Mouse (Mus musculus): Measurements from ENCODE around the gene Ptprh. TPM values are rescaled to one million over a fixed set of nuclear protein-coding genes. Genes with fewer than 3 reads are reported as not detected.
"Not testable (repeated sequence)": the region's sequence is repeated elsewhere in the genome, so short reads cannot be mapped to it uniquely, and the experiment has no call there.

The Ptprh gene
- polyA plus RNA-seq, 1 experiment from 2014 or later: not detected

- Histone ChIP-seq H3K9me3 (ENCODE audit: low read depth, low read length) (no peaks in the 10 kb centered on the region), H3K4me3 (ENCODE audit: low read depth, low read length) (peak overlapping the region; percentile 30), H3K4me2 (peak overlapping the region; percentile 69), H3K27ac (ENCODE audit: low read depth) (peak overlapping the region; percentile 61; the same call in 1 of the 2 replicates), H3K36me3 (ENCODE audit: insufficient read depth) (no peaks in the 10 kb centered on the region), H3K9ac (peak overlapping the region; percentile 52), H3K4me1 (ENCODE audit: insufficient read depth) (no peaks in the 10 kb centered on the region), H3K27me3 (ENCODE audit: insufficient read depth, low read length) (peaks cover 10% of the 10 kb centered on the region)
- WGBS: 21% methylated on average over 40 of the region's 40 CpGs
- peak; percentile 82 for TF ChIP-seq CTCF (IDR thresholded peaks at IDR 0.05; ENCODE audit: low read depth)
- DNase-seq: peak; percentile 97
- ATAC-seq (ENCODE audit: insufficient read depth): peak; percentile 94
Measured at GRCm38 (mm10) chr7:4526341-4527301, 77.2 kb downstream of the Ptprh start.

GRCm38 (mm10) chr7:4524212-4524922 is 79.5 kb downstream of the Ptprh start, which contains the start of gene Tnni3:
Gene Tnni3, minus strand, starts transcription at chr7:4524229.
- H3K27me3 ChIP-seq (ENCODE audit: insufficient read depth, low read length): peaks cover 10% of the 10 kb centered on the region
- not testable (repeated sequence) for H3K4me2 ChIP-seq; H3K4me1 ChIP-seq (ENCODE audit: insufficient read depth); ATAC-seq (ENCODE audit: insufficient read depth); H3K4me3 ChIP-seq (ENCODE audit: low read depth, low read length); H3K9ac ChIP-seq; H3K9me3 ChIP-seq (ENCODE audit: low read depth, low read length); H3K27ac ChIP-seq (ENCODE audit: low read depth); H3K36me3 ChIP-seq (ENCODE audit: insufficient read depth)
- peak; percentile 76 for TF ChIP-seq CTCF (IDR thresholded peaks at IDR 0.05; ENCODE audit: low read depth)
- peak; percentile 83 for DNase-seq
- WGBS: 65% methylated on average over 15 of the region's 15 CpGs

- H3K4me3 ChIP-seq (ENCODE audit: low read depth, low read length): no peak overlapping the region
- H3K4me2 ChIP-seq: no peak overlapping the region
- no peak for ATAC-seq (ENCODE audit: insufficient read depth)
Measured at GRCm38 (mm10) chr7:4523205-4524130, 80.4 kb downstream of the Ptprh start.

GRCm38 (mm10) chr7:4522292-4522691 is 81.5 kb downstream of the Ptprh start:
- 0 out of 2 replicates have a peak, but pooled peaks cover 3% of the 10 kb centered on the region for H3K4me1 ChIP-seq (ENCODE audit: insufficient read depth)
- ATAC-seq (ENCODE audit: insufficient read depth): no peak
- H3K27ac ChIP-seq (ENCODE audit: low read depth): no peak overlapping the region; the same call in 1 of the 2 replicates
- no peaks in the 10 kb centered on the region for H3K9me3 ChIP-seq (ENCODE audit: low read depth, low read length)
- no peak for TF ChIP-seq CTCF (IDR thresholded peaks at IDR 0.05; ENCODE audit: low read depth)
- DNase-seq: no peak
- H3K36me3 ChIP-seq (ENCODE audit: insufficient read depth): no peaks in the 10 kb centered on the region
- no peak overlapping the region for H3K4me2 ChIP-seq
- WGBS: 74% methylated on average over 6 of the region's 6 CpGs
- H3K4me3 ChIP-seq (ENCODE audit: low read depth, low read length): no peak overlapping the region
- no peak overlapping the region for H3K9ac ChIP-seq
- H3K27me3 ChIP-seq (ENCODE audit: insufficient read depth, low read length): peaks cover 3% of the 10 kb centered on the region

More at GRCm38 (mm10) chr7:4523205-4524130, 80.4 kb downstream of the Ptprh start:
- H3K4me1 ChIP-seq (ENCODE audit: insufficient read depth): 0 out of 2 replicates have a peak, but pooled peaks cover 3% of the 10 kb centered on the region
- no peak overlapping the region for H3K27ac ChIP-seq (ENCODE audit: low read depth)
- no peak for TF ChIP-seq CTCF (IDR thresholded peaks at IDR 0.05; ENCODE audit: low read depth)
- no peak for DNase-seq
- no peaks in the 10 kb centered on the region for H3K9me3 ChIP-seq (ENCODE audit: low read depth, low read length)
- no peak overlapping the region for H3K9ac ChIP-seq
- peaks cover 10% of the 10 kb centered on the region for H3K27me3 ChIP-seq (ENCODE audit: insufficient read depth, low read length)
- H3K36me3 ChIP-seq (ENCODE audit: insufficient read depth): no peaks in the 10 kb centered on the region
- 83% methylated on average over 33 of the region's 33 CpGs for WGBS

- Histone ChIP-seq H3K9ac (peak overlapping the region; percentile 40; the same call in 1 of the 2 replicates), H3K27ac (ENCODE audit: low read depth) (peak overlapping the region; percentile 36; the same call in 1 of the 2 replicates), H3K36me3 (ENCODE audit: insufficient read depth) (no peaks in the 10 kb centered on the region), H3K4me2 (peak overlapping the region; percentile 58), H3K27me3 (ENCODE audit: insufficient read depth, low read length) (no peaks in the 10 kb centered on the region), H3K4me1 (ENCODE audit: insufficient read depth) (0 out of 2 replicates have a peak, but pooled peaks cover 3% of the 10 kb centered on the region), H3K9me3 (ENCODE audit: low read depth, low read length) (no peaks in the 10 kb centered on the region), H3K4me3 (ENCODE audit: low read depth, low read length) (peak overlapping the region; percentile 24)
- ATAC-seq (ENCODE audit: insufficient read depth): no peak
- WGBS: 33% methylated on average over 31 of the region's 32 CpGs
- peak; percentile 43 for DNase-seq
- peak; percentile 23; the same call in 1 of the 2 replicates for TF ChIP-seq CTCF (IDR thresholded peaks at IDR 0.05; ENCODE audit: low read depth)
Measured at GRCm38 (mm10) chr7:4521231-4522003, 82.4 kb downstream of the Ptprh start.

All from lung, embryonic 14.5 days (tissue).